Mouse (Mus musculus): ENCODE data around the gene Gm525. TPM values are rescaled to one million over a fixed set of nuclear protein-coding genes. Genes with fewer than 3 reads are reported as not detected.
"Not testable (repeated sequence)": the region's sequence is repeated elsewhere in the genome, so short reads cannot be mapped to it uniquely, and the experiment has no call there.

Gene Gm525
- total and polyA plus RNA-seq, 3 experiments: not detected

DNA sequence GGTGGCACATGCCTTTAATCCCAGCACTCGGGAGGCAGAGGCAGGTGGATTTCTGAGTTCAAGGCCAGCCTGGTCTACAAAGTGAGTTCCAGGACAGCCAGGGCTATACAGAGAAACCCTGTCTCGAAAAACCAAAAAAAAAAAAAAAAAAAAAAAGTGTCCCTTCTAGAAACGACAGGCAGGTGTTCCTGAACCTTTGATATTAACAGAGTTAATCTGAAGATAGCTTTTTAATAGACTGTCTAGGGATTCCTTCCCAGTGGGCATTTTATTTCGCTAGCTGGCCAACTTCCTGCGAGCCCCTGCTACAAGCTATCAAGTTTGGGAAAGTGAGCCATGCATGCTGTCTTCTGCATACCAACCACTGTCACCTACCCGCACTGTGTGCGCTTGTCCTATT lies 32.6 kb upstream of the Gm525 start:
- not testable (repeated sequence) for H3K36me3 ChIP-seq (ENCODE audit: control insufficient read depth in 1 of 2, insufficient read depth in 2 of 2, low read length in 2 of 2); H3K27ac ChIP-seq (ENCODE audit: control insufficient read depth, low read depth, low read length); H3K9me3 ChIP-seq (replicated peaks; ENCODE audit: insufficient read depth, low read length); H3K4me1 ChIP-seq (ENCODE audit: control insufficient read depth in 1 of 2, insufficient read depth in 2 of 2, low read length in 2 of 2); H3K9ac ChIP-seq (ENCODE audit: control insufficient read depth, low read depth, low read length, poor library complexity, severe bottlenecking); H3K27me3 ChIP-seq (ENCODE audit: control insufficient read depth in 1 of 2, insufficient read depth in 2 of 2, low read length in 2 of 2); H3K79me2 ChIP-seq (ENCODE audit: control insufficient read depth, insufficient read depth, low read length, poor library complexity); DNase-seq (ENCODE audit: low read depth, low spot score); H3K4me3 ChIP-seq (ENCODE audit: control insufficient read depth in 1 of 2, insufficient read depth in 1 of 2, low read depth in 2 of 2, low read length in 2 of 2)
- peak; percentile 50; the same call in 1 of the 2 replicates for TF ChIP-seq ZNF384 (IDR thresholded peaks at IDR 0.05; ENCODE audit: low read depth, low read length)

DNA sequence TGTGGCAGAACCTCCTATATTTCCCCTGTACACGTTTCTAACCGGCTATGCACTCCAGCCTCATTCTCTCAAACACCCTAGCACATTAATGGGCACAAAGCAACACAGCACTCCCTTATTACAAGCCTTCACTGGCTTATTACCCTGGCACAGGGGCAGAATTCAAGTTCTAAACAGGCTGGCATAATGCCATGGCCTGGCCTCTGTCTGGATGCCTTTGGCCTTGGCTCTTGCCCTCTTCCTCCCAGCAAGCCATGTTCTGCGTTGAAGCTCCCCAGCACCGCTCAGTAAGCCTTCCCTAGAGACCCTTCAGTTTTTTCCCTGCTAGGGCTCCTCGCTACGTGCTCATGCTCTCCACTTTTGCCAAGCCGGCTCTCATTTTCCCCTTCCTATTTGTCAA lies 30.6 kb upstream of the Gm525 start:
- Histone ChIP-seq H3K27me3 (ENCODE audit: control insufficient read depth in 1 of 2, insufficient read depth in 2 of 2, low read length in 2 of 2) (no peaks in the 10 kb centered on the region), H3K9ac (ENCODE audit: control insufficient read depth, low read depth, low read length, poor library complexity, severe bottlenecking) (no peak overlapping the region), H3K9me3 (replicated peaks; ENCODE audit: insufficient read depth, low read length) (no peaks in the 10 kb centered on the region), H3K27ac (ENCODE audit: control insufficient read depth, low read depth, low read length) (no peak overlapping the region), H3K4me1 (ENCODE audit: control insufficient read depth in 1 of 2, insufficient read depth in 2 of 2, low read length in 2 of 2) (no peaks in the 10 kb centered on the region), H3K4me3 (ENCODE audit: control insufficient read depth in 1 of 2, insufficient read depth in 1 of 2, low read depth in 2 of 2, low read length in 2 of 2) (no peak overlapping the region), H3K79me2 (ENCODE audit: control insufficient read depth, insufficient read depth, low read length, poor library complexity) (no peaks in the 10 kb centered on the region), H3K36me3 (ENCODE audit: control insufficient read depth in 1 of 2, insufficient read depth in 2 of 2, low read length in 2 of 2) (no peaks in the 10 kb centered on the region; a peak in 2 of 4 replicates)
- TF ChIP-seq ETS1 (IDR thresholded peaks at IDR 0.05; ENCODE audit: low read depth, low read length) (no peak), KAT2A (conservative IDR thresholded peaks at IDR 0.05; ENCODE audit: low read depth, low read length) (no peak), POLR2AphosphoS5 (IDR thresholded peaks at IDR 0.05; ENCODE audit: borderline replicate concordance, low read depth, low read length) (no peak), GATA1 (IDR thresholded peaks at IDR 0.05; ENCODE audit: low read depth, low read length) (no peak), MYB (IDR thresholded peaks at IDR 0.05; ENCODE audit: low read depth, low read length) (no peak), MAFK (IDR thresholded peaks at IDR 0.05; ENCODE audit: borderline replicate concordance, low read depth, low read length) (no peak), CHD1 (IDR thresholded peaks at IDR 0.05; ENCODE audit: low read depth, low read length) (no peak), TAL1 (IDR thresholded peaks at IDR 0.05; ENCODE audit: low read length) (no peak), MAX (IDR thresholded peaks at IDR 0.05; ENCODE audit: low read length) (no peak), POLR2A (IDR thresholded peaks at IDR 0.05; ENCODE audit: control insufficient read depth in 1 of 2, insufficient read depth in 1 of 2, low read depth in 1 of 2, low read length in 2 of 2, poor library complexity in 1 of 2) (no peak)
- DNase-seq (ENCODE audit: low read depth, low spot score): no peak

DNA sequence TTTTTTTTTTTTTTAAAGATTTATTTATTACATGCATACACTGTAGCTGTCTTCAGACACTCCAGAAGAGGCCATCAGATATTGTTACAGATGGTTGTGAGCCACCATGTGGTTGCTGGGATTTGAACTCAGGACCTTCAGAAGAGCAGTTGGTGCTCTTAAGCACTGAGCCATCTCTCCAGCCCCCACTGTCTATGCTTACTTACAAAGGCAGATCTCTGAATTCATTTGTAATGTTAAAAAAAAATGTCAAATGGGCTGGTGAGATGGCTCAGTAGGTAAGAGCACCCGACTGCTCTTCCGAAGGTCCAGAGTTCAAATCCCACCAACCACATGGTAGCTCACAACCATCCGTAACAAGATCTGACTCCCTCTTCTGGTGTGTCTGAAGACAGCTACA lies 28.1 kb upstream of the Gm525 start:
- not testable (repeated sequence) for DNase-seq (ENCODE audit: low read depth, low spot score); H3K4me1 ChIP-seq (ENCODE audit: control insufficient read depth in 1 of 2, insufficient read depth in 2 of 2, low read length in 2 of 2); H3K9me3 ChIP-seq (replicated peaks; ENCODE audit: insufficient read depth, low read length); H3K9ac ChIP-seq (ENCODE audit: control insufficient read depth, low read depth, low read length, poor library complexity, severe bottlenecking); H3K4me3 ChIP-seq (ENCODE audit: control insufficient read depth in 1 of 2, insufficient read depth in 1 of 2, low read depth in 2 of 2, low read length in 2 of 2); H3K27me3 ChIP-seq (ENCODE audit: control insufficient read depth in 1 of 2, insufficient read depth in 2 of 2, low read length in 2 of 2); H3K36me3 ChIP-seq (ENCODE audit: control insufficient read depth in 1 of 2, insufficient read depth in 2 of 2, low read length in 2 of 2); H3K27ac ChIP-seq (ENCODE audit: control insufficient read depth, low read depth, low read length); H3K79me2 ChIP-seq (ENCODE audit: control insufficient read depth, insufficient read depth, low read length, poor library complexity)

Measured in MEL (cell line).